Comparison of ENCODE assay signal across 13 mouse cellular contexts in genomic region chr13:44260637-44261333, GRCm38 (mm10).
DNase-seq lines count a peak whose midpoint lies in the region; ATAC-seq lines count a peak whose summit lies in the region.
"Had no signal": no experiment of that assay in that cellular context is flagged by ENCODE, and none has a peak within 500 bp of the region (broad histone marks: within the 10 kb centered on the region; RNA-seq: fewer than 3 reads in every experiment).

No protein-coding gene starts in this region.

- H3K4me3 ChIP-seq in hindbrain, embryonic 11.5 days (ENCODE audit: low read depth, low read length) = no peak overlapping the region
- H3K4me3 ChIP-seq in midbrain, embryonic 14.5 days (replicated peaks; ENCODE audit: low read depth, low read length) = no peak overlapping the region
- H3K4me3 ChIP-seq: midbrain, embryonic 13.5 days had no signal

- H3K4me1 ChIP-seq in hindbrain, embryonic 11.5 days (replicated peaks; ENCODE audit: control insufficient read depth, insufficient read depth, low read length) = no peaks in the 10 kb centered on the region
- no peaks in the 10 kb centered on the region for H3K4me1 ChIP-seq in midbrain, embryonic 14.5 days (ENCODE audit: control insufficient read depth, insufficient read depth, low read length)
- H3K4me1 ChIP-seq: midbrain, embryonic 13.5 days had no signal

- H3K4me2 ChIP-seq in hindbrain, embryonic 11.5 days (replicated peaks; ENCODE audit: low read depth, low read length) = no peak overlapping the region
- no peak overlapping the region for H3K4me2 ChIP-seq in midbrain, embryonic 14.5 days (ENCODE audit: low read length)
- H3K4me2 ChIP-seq: midbrain, embryonic 13.5 days had no signal

- H3K27ac ChIP-seq in hindbrain, embryonic 11.5 days (ENCODE audit: low read depth, low read length) = no peak overlapping the region
- H3K27ac ChIP-seq in midbrain, embryonic 14.5 days (replicated peaks; ENCODE audit: low read depth, low read length) = no peak overlapping the region
- H3K27ac ChIP-seq: midbrain, embryonic 13.5 days had no signal

- ATAC-seq in hindbrain, embryonic 11.5 days (ENCODE audit: low FRiP score) = no peak
- no peak for ATAC-seq in megakaryocyte progenitor cell, adult 5-6 weeks (replicated peaks; ENCODE audit: poor library complexity)
- ATAC-seq in midbrain, embryonic 14.5 days (ENCODE audit: low FRiP score, low TSS enrichment) = no peak
- ATAC-seq: forebrain, embryonic 16.5 days; liver, postnatal 0 days; midbrain, embryonic 13.5 days; Patski had no signal

- H3K27me3 ChIP-seq in hindbrain, embryonic 11.5 days (ENCODE audit: control insufficient read depth, insufficient read depth, low read length) = no peaks in the 10 kb centered on the region
- no peaks in the 10 kb centered on the region for H3K27me3 ChIP-seq in midbrain, embryonic 14.5 days (ENCODE audit: control insufficient read depth, insufficient read depth, low read length)
- H3K27me3 ChIP-seq: Patski had no signal

- no peak overlapping the region for H3K9ac ChIP-seq in hindbrain, embryonic 11.5 days (ENCODE audit: low read depth, low read length)
- no peak overlapping the region for H3K9ac ChIP-seq in midbrain, embryonic 14.5 days (replicated peaks; ENCODE audit: low read length)
- H3K9ac ChIP-seq: liver, postnatal 0 days; midbrain, embryonic 13.5 days had no signal

- no peaks in the 10 kb centered on the region for H3K36me3 ChIP-seq in hindbrain, embryonic 11.5 days (ENCODE audit: control insufficient read depth, insufficient read depth, low read length)
- H3K36me3 ChIP-seq in midbrain, embryonic 14.5 days (ENCODE audit: control insufficient read depth, insufficient read depth, low read length) = no peaks in the 10 kb centered on the region
- H3K36me3 ChIP-seq: midbrain, embryonic 13.5 days had no signal

- no peaks in the 10 kb centered on the region for H3K9me3 ChIP-seq in hindbrain, embryonic 11.5 days (ENCODE audit: control insufficient read depth, low read length)
- no peaks in the 10 kb centered on the region for H3K9me3 ChIP-seq in midbrain, embryonic 14.5 days (ENCODE audit: control insufficient read depth, low read length)
- H3K9me3 ChIP-seq: midbrain, embryonic 13.5 days had no signal

- peak; percentile 10 for DNase-seq in adrenal gland, postnatal 25 days
- no peak for DNase-seq in adrenal gland, postnatal 4 days (ENCODE audit: low spot score in 2 of 2)
- peak; percentile 37 to 43 for DNase-seq in adrenal gland, postnatal 36 days
- DNase-seq in heart, adult 8-10 months (ENCODE audit: low spot score) = peak; percentile 87
- DNase-seq in kidney, postnatal 14 days = peak; percentile 76
- no peak for DNase-seq in hindbrain, embryonic 11.5 days (ENCODE audit: low spot score)
- DNase-seq in midbrain, embryonic 14.5 days = no peak
- DNase-seq: liver, postnatal 0 days; spleen, adult 18-20 months had no signal

- WGBS in hindbrain, embryonic 11.5 days = 79% methylated on average over 8 of the region's 8 CpGs
- 89% methylated on average over 8 of the region's 8 CpGs for WGBS in midbrain, embryonic 14.5 days

Comparison
In these comparisons a context has a peak if more than half of its experiments do, and no peak if none do; other contexts are left out.
1. DNase-seq: peak in adrenal gland, postnatal 25 days (single experiment), adrenal gland, postnatal 36 days (2 of 2), heart, adult 8-10 months (single experiment) and kidney, postnatal 14 days (single experiment); none in adrenal gland, postnatal 4 days (0 of 2), hindbrain, embryonic 11.5 days (single experiment) and midbrain, embryonic 14.5 days (single experiment).